Mouse (Mus musculus) embryo, embryonic 10 days (tissue): ENCODE results near the gene Bhlha15.

Experiments
- DNase-seq: peaks from one replicate; pipeline ENCODE4 v3.0.0-alpha.2; 2015; ENCODE audit warnings: low spot score

Bhlha15 gene

GRCm38 (mm10) chr5:144189950-144190583 is at the start of gene Bhlha15:
Gene Bhlha15 (plus strand): TSS chr5:144190286.
- peak; percentile 70 for DNase-seq

DNA sequence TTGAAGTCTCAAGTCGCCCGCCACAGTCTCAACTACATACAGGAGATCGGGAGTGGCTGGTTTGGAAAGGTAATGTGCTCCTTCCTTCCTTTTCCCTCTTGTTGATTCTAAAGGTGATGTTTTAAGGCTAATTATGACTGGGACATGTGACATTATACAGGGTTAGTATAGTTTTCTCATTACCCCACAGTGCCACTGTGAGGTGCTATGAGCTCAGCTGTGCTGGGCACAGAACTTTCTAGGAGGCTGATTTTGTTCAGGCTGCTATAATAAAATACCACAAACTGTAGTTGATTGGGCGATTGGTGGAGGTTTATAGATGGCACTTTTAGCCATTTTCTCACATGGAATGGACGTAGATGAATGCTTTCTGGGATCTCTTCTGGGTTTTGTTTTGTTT is 46.6 kb upstream of the Bhlha15 start:
- no peak for DNase-seq

DNA sequence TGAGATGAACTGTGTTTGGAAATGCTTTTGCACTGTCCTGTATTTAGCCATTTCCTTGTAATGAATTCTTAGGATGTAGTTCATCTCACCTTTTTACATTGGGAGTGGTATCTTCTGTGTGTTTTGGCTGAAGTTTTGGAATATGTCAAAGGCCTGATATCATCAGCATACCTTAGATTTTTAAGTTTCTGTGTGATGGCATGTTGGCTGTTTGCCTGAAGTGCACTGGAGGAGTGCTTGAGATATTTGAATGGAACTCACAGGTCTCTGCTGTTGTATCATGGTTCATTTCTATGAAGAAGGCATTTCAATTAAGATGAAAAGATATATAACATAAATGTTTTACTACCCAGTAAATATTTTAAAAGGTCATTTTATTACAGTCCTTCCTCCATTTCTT is 43.2 kb upstream of the Bhlha15 start:
- no peak for DNase-seq

GRCm38 (mm10) chr5:144149530-144149929 is 40.6 kb upstream of the Bhlha15 start:
- DNase-seq, result no peak

- no peak for DNase-seq
Measured at GRCm38 (mm10) chr5:144151270-144151669, 38.8 kb upstream of the Bhlha15 start.

DNA sequence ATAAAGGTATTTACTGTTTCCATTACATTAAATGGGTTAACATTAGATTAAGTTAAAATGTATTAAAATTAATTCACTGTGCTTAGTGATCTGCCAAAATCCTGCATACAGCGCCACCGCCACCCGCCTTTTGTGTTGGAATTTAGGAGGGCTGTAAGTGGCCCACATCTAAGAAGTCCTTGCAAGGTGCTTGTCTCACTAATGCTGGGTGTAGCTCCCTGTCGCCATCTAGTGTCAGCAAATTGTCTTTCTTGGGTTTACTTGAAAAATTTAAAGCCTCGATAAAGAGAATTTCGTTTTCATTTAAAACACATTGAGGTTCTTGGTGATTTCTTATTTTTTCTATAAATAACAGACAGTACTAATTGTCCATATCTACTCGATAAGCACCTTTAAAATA is 35.6 kb upstream of the Bhlha15 start:
- DNase-seq, result peak; percentile 81

GRCm38 (mm10) chr5:144158604-144159003 is 31.5 kb upstream of the Bhlha15 start:
- no peak for DNase-seq

DNA sequence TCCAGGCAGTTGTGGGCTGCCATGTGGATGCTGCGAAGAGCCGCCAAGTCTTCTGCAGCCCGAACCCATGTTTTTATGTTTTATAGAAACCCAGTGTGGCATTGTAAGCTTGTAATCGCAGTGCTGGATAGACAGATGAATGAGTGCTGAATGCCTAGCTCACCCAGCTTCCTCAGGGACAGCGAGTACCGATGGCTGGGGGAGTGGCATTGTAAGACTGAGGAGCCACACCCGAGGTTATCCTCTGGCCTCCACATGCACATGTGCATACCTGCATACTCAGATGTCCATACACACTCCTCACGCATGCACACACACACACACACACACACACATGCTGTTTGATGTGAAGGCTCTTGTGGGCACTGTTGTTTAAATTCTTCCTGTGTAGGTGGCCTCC is 30.9 kb upstream of the Bhlha15 start:
- DNase-seq, result no peak

- DNase-seq, result no peak
Measured at GRCm38 (mm10) chr5:144162080-144162812, 27.8 kb upstream of the Bhlha15 start.

GRCm38 (mm10) chr5:144162813-144163517 is 27.1 kb upstream of the Bhlha15 start:
- no peak for DNase-seq

DNA sequence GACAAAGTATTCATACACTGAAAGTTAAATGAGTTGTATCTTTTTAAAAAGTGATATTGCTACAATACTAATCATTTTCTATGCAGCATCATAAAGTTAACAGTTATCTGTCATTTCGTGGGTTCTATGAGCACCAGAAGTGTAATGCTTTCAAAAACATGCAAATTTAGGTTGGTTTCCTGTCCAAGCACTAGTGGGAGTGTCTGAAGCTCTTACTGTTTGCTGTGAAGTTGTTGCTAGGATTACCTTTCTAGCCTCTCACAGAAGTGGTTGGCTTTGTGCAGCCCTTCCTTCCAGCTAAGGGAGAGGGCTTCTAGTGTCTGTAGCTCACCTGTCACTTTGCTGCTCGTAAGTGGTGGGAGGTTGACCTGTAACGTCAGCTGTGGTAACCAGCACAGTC is 24.3 kb upstream of the Bhlha15 start:
- DNase-seq, result no peak

- DNase-seq, result no peak
Measured at GRCm38 (mm10) chr5:144169275-144169975, 20.7 kb upstream of the Bhlha15 start.

- no peak for DNase-seq
Measured at GRCm38 (mm10) chr5:144173648-144174047, 16.4 kb upstream of the Bhlha15 start.

GRCm38 (mm10) chr5:144178216-144178615 is 11.9 kb upstream of the Bhlha15 start:
- DNase-seq, result no peak

GRCm38 (mm10) chr5:144181249-144181648 is 8.8 kb upstream of the Bhlha15 start:
- DNase-seq, result no peak

DNA sequence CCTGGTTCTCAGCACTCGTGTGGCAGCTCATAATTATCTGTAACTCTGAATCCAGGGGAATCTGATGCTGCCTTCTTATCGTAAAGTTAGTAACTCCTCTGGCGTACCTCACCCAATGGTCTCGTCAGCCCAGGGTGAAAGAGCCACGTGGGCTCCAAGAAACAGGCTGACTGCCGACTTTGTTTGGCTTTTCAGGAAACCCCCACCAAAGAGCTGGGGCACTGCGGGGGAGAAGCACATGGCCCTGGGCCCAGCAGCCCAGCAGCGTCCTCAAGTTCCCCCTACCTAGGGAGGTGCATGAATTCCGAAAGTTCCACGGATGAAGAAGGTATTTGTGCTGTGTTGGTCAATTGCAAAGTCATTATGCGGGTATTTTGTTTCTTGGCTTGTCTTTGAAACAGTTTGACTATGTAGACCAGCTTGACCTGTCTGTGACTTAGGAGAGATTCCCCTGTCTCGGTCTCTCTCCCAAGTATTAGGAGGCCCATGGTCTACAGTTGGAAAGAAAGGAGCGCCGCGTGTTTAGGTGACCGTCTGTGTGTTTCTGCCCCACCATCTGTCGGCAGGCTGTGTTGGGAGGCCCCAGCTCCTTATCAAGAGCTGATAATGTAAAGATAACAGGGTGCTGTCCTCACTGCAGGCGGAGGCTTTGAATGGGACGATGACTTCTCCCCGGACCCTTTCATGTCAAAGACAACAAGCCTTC is 7.4 kb upstream of the Bhlha15 start:
- DNase-seq, result no peak

GRCm38 (mm10) chr5:144183248-144183559 is 6.9 kb upstream of the Bhlha15 start:
- DNase-seq, result no peak

DNA sequence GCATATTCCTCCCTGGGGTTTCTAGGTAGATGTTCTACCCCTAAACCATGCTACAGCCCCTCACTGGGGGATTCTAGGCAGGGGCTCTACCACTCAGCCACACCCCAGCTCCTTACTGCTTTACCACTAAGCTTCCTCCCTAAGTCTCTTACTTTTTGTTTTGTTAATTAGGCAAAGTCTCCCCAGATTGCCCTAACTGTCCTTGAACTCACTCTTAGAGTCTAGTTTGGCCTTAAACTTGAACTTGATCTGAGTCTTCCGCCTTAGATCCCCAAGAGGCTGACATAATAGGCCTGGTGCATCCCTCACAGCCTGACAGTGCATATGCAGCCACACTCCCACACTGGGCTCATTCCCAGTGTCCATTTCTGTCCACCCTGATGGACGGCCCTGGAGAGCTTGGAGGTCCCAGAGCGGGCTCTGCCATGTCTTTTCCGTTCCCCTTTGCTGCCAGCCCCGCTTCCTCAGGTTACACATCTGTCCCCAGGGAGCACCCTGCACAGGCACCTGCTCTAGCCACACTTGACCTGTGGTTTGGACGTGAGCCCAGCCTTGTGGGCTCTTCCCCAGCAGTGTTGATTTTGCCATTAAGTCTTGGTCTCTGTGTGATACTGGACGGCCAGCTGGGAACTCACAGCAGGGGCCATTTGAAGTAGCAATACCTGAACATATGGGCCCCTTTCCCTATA is 6.3 kb upstream of the Bhlha15 start:
- no peak for DNase-seq

GRCm38 (mm10) chr5:144184350-144185045 is 5.6 kb upstream of the Bhlha15 start:
- no peak for DNase-seq

DNA sequence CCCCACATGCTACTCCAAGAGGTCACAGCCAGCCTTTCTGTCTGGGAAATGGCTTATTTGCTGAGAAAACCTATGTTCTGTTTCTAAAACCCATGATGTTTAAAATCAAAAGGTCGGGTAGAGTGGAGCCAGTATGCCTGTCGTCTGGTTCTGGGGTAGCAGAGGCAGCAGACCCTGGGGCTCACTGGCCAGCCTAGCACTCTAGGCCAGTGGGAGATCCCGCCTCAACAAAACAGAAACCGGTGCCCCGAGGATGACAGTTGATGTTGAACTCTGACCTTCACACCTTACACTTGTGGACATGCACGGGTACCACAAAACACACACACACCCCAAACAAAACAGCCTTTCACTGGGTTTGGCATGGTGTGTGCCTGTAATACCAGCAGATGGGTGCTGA is 1.7 kb upstream of the Bhlha15 start:
- DNase-seq, result no peak

DNA sequence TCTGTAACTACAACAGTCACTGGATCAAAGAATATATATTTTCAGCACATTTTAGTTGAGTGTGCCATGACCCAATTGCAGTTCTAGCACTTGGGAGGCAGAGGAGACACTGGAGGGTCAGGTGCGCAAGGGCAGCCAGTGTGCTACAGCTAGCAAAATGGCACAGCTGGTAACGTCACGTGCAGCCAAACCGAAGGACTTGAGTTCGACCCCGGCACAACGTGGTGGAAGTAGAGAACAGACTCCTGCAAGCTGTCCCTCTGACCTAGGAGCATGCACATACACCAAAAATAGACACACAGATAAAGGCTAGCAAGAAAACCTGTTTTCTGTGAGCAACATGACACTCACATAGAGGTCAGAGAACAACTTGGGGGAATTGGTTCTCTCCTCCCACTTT is 759 bp upstream of the Bhlha15 start:
- no peak for DNase-seq
